Mouse (Mus musculus) G1E (cell line): ENCODE measurements around the gene Otx2.

Experiments
- CTCF ChIP-seq: IDR thresholded peaks from 2 replicates; pipeline ENCODE4 v1.5.1; 2012; ENCODE audit warnings: low read depth, low read length, inconsistent platforms, mixed read lengths
- GATA1 ChIP-seq: IDR thresholded peaks from 2 replicates; pipeline ENCODE4 v1.6.1; 2012; ENCODE audit warnings: borderline replicate concordance, low read length, inconsistent platforms, mixed read lengths
- GATA2 ChIP-seq: IDR thresholded peaks from 2 replicates; pipeline ENCODE4 v1.6.1; 2012; ENCODE audit warnings: low read depth, low read length, inconsistent platforms, borderline replicate concordance
- POLR2AphosphoS5 ChIP-seq: IDR thresholded peaks from 2 replicates; pipeline ENCODE4 v1.6.1; 2012; ENCODE audit warnings: low read depth, low read length, inconsistent platforms; ENCODE audit not compliant: insufficient replicate concordance

- TF ChIP-seq POLR2AphosphoS5 = no peak
- no peak for TF ChIP-seq CTCF
- TF ChIP-seq GATA1 = no peak
- no peak for TF ChIP-seq GATA2
Observed at GRCm38 (mm10) chr14:48670761-48671479, 2.7 kb downstream of the Otx2 start.
